Mouse (Mus musculus) stomach, postnatal 0 days (tissue): ENCODE results near the gene 2810006K23Rik. TPM values are rescaled to one million over a fixed set of nuclear protein-coding genes. Genes with fewer than 3 reads are reported as not detected.
"Not testable (repeated sequence)": the region's sequence is repeated elsewhere in the genome, so short reads cannot be mapped to it uniquely, and the experiment has no call there.

ENCODE experiments used
- ATAC-seq: fragments of 200-750 bp; cut with Nextera tagmentation; 2 replicates; pipeline ENCODE4 v1.8.0; 2017; ENCODE audit not compliant: low FRiP score, low TSS enrichment
- DNase-seq: peaks from one replicate; pipeline ENCODE4 v3.0.0-alpha.2; 2016; ENCODE audit warnings: low spot score
- H3K27ac ChIP-seq: fragments of 300-500 bp; sonication (generic); replicated peaks from 2 replicates; pipeline ENCODE4 v1.5.1; 2014; ENCODE audit warnings: mild to moderate bottlenecking, control low read depth
- H3K27me3 ChIP-seq: fragments of 300-500 bp; sonication (generic); 2 replicates; pipeline ENCODE4 v1.6.1; 2014; ENCODE audit warnings: low read length; ENCODE audit not compliant: control insufficient read depth, insufficient read depth
- H3K36me3 ChIP-seq: fragments of 300-500 bp; sonication (generic); 2 replicates; pipeline ENCODE4 v1.6.1; 2014; ENCODE audit warnings: low read length, mixed read lengths; ENCODE audit not compliant: control insufficient read depth, insufficient read depth
- H3K4me1 ChIP-seq: fragments of 300-500 bp; sonication (generic); replicated peaks from 2 replicates; pipeline ENCODE4 v1.6.1; 2014; ENCODE audit warnings: antibody characterized with exemption; ENCODE audit not compliant: control insufficient read depth, insufficient read depth
- H3K4me2 ChIP-seq: fragments of 300-500 bp; sonication (generic); replicated peaks from 2 replicates; pipeline ENCODE4 v1.6.1; 2014; ENCODE audit warnings: low read depth, mild to moderate bottlenecking, control low read depth, moderate library complexity
- H3K4me3 ChIP-seq: fragments of 300-500 bp; sonication (generic); 2 replicates; pipeline ENCODE4 v1.5.1; 2014; ENCODE audit warnings: low read depth, low read length, control low read depth
- H3K9ac ChIP-seq: fragments of 300-500 bp; sonication (generic); 2 replicates; pipeline ENCODE4 v1.6.1; 2014; ENCODE audit warnings: mild to moderate bottlenecking, low read length, control low read depth, mixed read lengths
- H3K9me3 ChIP-seq: fragments of 300-500 bp; sonication (generic); 2 replicates; pipeline ENCODE4 v1.6.1; 2016; ENCODE audit warnings: low read length; ENCODE audit not compliant: control insufficient read depth
- CTCF ChIP-seq: IDR thresholded peaks from 2 replicates; pipeline ENCODE4 v1.5.1; 2016; ENCODE audit warnings: antibody characterized with exemption, low read depth, mild to moderate bottlenecking, moderate library complexity
- EP300 ChIP-seq: optimal IDR thresholded peaks from 2 replicates; pipeline ENCODE3; 2016; ENCODE audit warnings: antibody characterized with exemption
- WGBS: fragments of 180-500 bp; shearing (Covaris S2); extraction: QIAGEN DNeasy Blood & Tissue Kit; methylation state at CpG from one replicate; pipeline ENCODE4 v1.1.7; 2014; 5-methylcytosine and 5-hydroxymethylcytosine counted together
- polyA plus RNA-seq: library from polyadenylated mRNA; unstranded; fragments of >200 nt; fragmentation: Nextera tagmentation; extraction: Ambion mirVana; gene quantifications from 2 replicates; pipeline ENCODE4 v1.2.1, GENCODE M21; 2015

The 2810006K23Rik gene
- polyA plus RNA-seq, 1 experiment from 2014 or later: 6.9 TPM

- TF ChIP-seq CTCF: no peak
- TF ChIP-seq EP300: no peak
- Histone ChIP-seq H3K9me3 (no peaks in the 10 kb centered on the region), H3K4me3 (no peak overlapping the region), H3K9ac (no peak overlapping the region), H3K4me2 (no peak overlapping the region), H3K27me3 (no peaks in the 10 kb centered on the region), H3K36me3 (no peaks in the 10 kb centered on the region), H3K27ac (no peak overlapping the region), H3K4me1 (no peaks in the 10 kb centered on the region)
- WGBS: 91% methylated on average over 9 of the region's 9 CpGs
- ATAC-seq (peak; percentile 11; the same call in 1 of the 2 replicates), DNase-seq (no peak)
These were observed 9.2 kb downstream of the 2810006K23Rik start for GRCm38 (mm10) chr5:124337103-124337502.

DNA sequence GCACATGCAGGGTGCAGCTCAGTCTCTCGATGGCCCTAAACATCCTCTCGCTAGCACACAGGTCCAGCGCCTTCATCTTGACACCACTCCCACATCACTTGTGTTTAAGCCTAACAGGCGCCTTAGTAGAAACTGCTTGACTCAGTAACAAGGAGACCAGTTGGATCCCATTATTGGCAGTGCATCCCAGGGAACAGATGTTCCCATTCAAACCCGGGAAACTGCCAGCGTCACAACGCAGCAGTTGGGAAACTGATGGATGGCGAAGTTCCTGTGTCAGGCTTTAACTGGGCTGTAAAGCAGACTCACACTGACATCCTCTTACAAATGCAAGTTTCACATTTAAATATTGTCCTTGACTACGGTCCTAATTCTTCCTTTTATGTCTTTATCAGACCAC lies 10.0 kb downstream of the 2810006K23Rik start:
- ATAC-seq: no peak
- peak overlapping the region; percentile 13; the same call in 1 of the 2 replicates for H3K27ac ChIP-seq

GRCm38 (mm10) chr5:124338791-124339190 lies 10.9 kb downstream of the 2810006K23Rik start:
- H3K9ac ChIP-seq: no peak overlapping the region
- no peaks in the 10 kb centered on the region for H3K27me3 ChIP-seq
- H3K4me1 ChIP-seq: no peaks in the 10 kb centered on the region
- no peak overlapping the region for H3K4me3 ChIP-seq
- H3K4me2 ChIP-seq: no peak overlapping the region
- H3K9me3 ChIP-seq: no peaks in the 10 kb centered on the region
- TF ChIP-seq EP300: no peak
- no peak for TF ChIP-seq CTCF
- DNase-seq: no peak
- no peaks in the 10 kb centered on the region for H3K36me3 ChIP-seq
- no peak for ATAC-seq
- 84% methylated on average over 8 of the region's 8 CpGs for WGBS
- peak overlapping the region; percentile 24; the same call in 1 of the 2 replicates for H3K27ac ChIP-seq

More for the DNA sequence above, 10.0 kb downstream of the 2810006K23Rik start:
- 39% methylated on average over 9 of the region's 9 CpGs for WGBS
- no peaks in the 10 kb centered on the region for H3K27me3 ChIP-seq
- no peak overlapping the region for H3K4me2 ChIP-seq
- DNase-seq: no peak
- H3K4me3 ChIP-seq: no peak overlapping the region
- TF ChIP-seq EP300: no peak
- no peak for TF ChIP-seq CTCF
- H3K36me3 ChIP-seq: no peaks in the 10 kb centered on the region
- no peaks in the 10 kb centered on the region for H3K9me3 ChIP-seq
- no peaks in the 10 kb centered on the region for H3K4me1 ChIP-seq
- no peak overlapping the region for H3K9ac ChIP-seq

GRCm38 (mm10) chr5:124341753-124342339 lies 14.0 kb downstream of the 2810006K23Rik start:
- H3K27ac ChIP-seq, H3K4me2 ChIP-seq, H3K9ac ChIP-seq, H3K4me1 ChIP-seq, H3K4me3 ChIP-seq, H3K27me3 ChIP-seq, H3K9me3 ChIP-seq: not testable (repeated sequence)
- ATAC-seq: 0 out of 2 replicates have a peak, but pooled peaks have one; percentile 30
- H3K36me3 ChIP-seq: peaks cover 11% of the 10 kb centered on the region; the same call in 1 of the 2 replicates
- DNase-seq: peak; percentile 21
- WGBS: 60% methylated on average over 6 of the region's 6 CpGs
- TF ChIP-seq CTCF: peak; percentile 41

DNA sequence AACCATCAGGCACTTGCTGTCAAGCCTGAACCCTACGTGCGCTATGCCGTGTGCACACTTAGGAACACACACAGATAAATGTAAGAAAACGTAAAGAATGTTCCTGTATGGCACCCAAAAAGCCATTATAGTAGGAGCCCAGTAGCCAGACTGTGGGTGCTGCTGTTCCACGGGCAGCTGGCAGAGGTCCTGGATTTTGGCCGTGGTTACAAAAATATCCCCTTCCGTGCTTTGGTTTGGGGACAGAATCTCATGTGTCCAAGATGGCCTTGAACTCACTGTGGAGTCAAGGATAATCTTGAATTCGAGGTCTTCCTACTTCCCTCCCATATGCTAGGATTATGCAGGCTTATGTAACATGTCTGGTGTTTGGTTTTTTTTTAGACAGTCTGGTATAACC lies 15.0 kb downstream of the 2810006K23Rik start:
- Histone ChIP-seq H3K4me2 (no peak overlapping the region), H3K36me3 (peaks cover 11% of the 10 kb centered on the region; the same call in 1 of the 2 replicates), H3K9ac (no peak overlapping the region), H3K27me3 (no peaks in the 10 kb centered on the region), H3K4me3 (no peak overlapping the region), H3K27ac (no peak overlapping the region), H3K4me1 (no peaks in the 10 kb centered on the region), H3K9me3 (no peaks in the 10 kb centered on the region)
- DNase-seq: no peak
- ATAC-seq: no peak
- TF ChIP-seq EP300 (no peak), CTCF (no peak)
- WGBS: 66% methylated on average over 8 of the region's 8 CpGs

- DNase-seq (no peak), ATAC-seq (no peak)
- H3K27ac ChIP-seq: no peak overlapping the region
- H3K4me3 ChIP-seq: no peak overlapping the region
- H3K4me2 ChIP-seq: no peak overlapping the region
- WGBS: 91% methylated on average over 17 of the region's 17 CpGs
- H3K27me3 ChIP-seq: no peaks in the 10 kb centered on the region
- peaks cover 10% of the 10 kb centered on the region for H3K4me1 ChIP-seq
- no peaks in the 10 kb centered on the region for H3K9me3 ChIP-seq
- no peak overlapping the region for H3K9ac ChIP-seq
- peaks cover 20% of the 10 kb centered on the region for H3K36me3 ChIP-seq
- TF ChIP-seq EP300 (no peak), CTCF (no peak)
These were observed 21.3 kb downstream of the 2810006K23Rik start for GRCm38 (mm10) chr5:124349196-124349595.
